Mouse (Mus musculus): ENCODE measurements around the gene Gm20671. TPM values are rescaled to one million over a fixed set of nuclear protein-coding genes. Genes with fewer than 3 reads are reported as not detected.
"Not testable (repeated sequence)": the region's sequence is repeated elsewhere in the genome, so short reads cannot be mapped to it uniquely, and the experiment has no call there.

Gene Gm20671
- total RNA-seq, 2 experiments from 2014 or later: not detected

DNA sequence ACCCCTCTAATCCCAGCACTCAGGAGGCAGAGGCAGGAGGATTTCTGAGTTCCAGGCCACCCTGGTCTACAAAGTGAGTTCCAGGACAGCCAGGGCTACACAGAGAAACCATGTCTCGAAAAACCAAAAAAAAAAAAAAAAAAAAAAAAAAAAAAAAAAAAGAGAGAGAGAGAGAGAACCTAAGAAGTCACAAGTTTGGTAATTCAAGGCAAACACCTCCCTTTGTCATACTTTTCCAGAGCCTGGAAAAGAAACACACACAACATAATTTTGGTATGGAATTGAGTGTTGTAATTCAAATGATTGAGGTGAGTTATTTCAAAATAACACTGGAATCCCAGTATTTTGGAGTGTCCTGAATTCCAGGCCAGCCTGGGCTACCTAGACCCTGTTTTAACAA lies 40.5 kb downstream of the Gm20671 start:
- not testable (repeated sequence) for DNase-seq (ENCODE audit: low spot score in 2 of 2)

DNA sequence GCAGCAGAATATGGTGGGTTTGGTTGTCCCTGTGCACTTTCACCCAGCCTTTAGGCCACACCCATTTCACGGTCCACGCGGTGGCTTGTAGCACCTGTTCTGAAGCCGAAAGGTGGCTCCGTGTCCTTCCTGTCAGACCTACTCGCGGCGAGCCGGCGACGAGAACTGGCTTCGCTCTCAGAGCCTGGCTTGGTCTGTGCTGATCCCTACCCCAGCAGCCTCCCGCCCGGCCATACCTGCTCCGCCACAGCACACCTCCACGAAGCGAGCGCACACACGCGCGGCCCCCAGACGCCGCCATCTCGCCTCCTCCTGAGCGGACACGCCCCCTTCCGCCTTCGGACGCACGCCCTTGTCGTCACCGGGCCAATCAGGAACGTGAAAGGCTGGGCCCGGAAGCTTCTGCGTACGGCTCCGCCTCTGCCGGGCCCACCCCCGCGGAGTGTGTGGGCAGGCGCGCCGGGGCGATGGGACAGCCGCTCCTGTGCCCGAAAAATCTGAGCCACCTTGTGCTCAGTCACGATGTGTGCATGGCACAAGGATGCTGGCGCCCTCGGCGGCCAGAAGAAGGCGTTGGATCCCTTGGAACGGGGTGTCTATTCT lies 41.5 kb downstream of the Gm20671 start, which contains the start of gene Pisd:
Pisd (minus strand) TSS at position 334 of the 603 bp plus-strand sequence.
- DNase-seq (ENCODE audit: low spot score in 2 of 2): peak; percentile 84 to 94

DNA sequence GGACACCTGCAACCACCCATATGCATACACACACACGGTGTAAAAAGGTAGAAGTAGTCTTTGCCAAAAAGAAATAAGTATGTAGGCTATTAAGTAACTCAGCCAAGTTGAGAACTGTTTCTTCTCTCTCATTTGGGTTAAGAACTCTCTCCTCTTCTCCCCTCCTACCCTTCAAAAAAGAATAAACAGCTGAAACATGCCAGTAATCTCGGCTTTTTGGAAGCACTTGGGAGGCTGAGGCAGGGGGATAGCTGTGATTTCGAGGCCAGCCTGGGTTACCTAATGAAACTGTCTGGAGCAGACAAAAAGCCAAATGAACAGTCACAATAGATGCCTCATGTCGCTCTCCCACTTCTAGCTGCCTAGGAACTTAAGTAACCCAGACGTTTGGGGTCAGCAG lies 42.2 kb downstream of the Gm20671 start:
- no peak for DNase-seq (ENCODE audit: low spot score in 2 of 2)

DNA sequence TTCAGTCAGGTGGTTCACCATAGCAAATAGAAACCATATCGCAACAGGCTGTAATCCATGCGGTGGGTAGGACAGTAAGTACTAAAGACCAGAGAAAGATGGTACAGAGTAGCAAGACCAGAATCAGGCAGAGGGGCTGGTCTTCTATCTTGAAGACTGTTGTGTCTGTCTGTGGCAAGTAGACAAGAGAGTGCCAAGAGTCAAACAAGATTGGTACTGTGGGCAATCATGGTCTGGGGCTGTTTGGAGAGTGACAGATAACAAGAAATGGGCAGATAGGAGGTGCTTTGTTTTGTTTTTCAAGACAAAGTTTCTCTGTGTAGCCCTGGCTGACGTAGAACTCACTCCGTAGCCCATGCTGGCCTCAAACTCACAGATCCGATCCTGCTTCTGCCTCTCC lies 45.3 kb downstream of the Gm20671 start:
- no peak for DNase-seq (ENCODE audit: low spot score in 2 of 2)

DNA sequence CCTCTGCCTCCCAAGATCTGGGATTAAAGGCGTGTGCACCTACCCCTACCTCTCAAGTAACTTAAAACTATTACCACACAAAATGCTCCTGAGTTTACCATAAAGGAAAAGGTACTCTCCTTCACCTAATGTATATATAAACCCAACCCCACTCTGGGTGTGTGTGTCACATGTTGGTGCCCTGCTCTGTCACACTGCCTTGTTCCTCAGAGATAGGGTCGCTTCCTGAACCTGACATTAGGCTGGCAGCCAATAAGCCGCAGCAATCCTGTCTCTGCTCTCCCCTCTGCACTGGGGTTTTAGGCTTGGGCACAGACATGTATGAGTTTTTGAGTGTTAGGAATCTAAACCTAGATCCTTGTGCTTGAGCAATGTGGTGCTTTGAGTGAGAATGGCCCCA lies 48.7 kb downstream of the Gm20671 start:
- no peak for DNase-seq (ENCODE audit: low spot score in 2 of 2)

DNA sequence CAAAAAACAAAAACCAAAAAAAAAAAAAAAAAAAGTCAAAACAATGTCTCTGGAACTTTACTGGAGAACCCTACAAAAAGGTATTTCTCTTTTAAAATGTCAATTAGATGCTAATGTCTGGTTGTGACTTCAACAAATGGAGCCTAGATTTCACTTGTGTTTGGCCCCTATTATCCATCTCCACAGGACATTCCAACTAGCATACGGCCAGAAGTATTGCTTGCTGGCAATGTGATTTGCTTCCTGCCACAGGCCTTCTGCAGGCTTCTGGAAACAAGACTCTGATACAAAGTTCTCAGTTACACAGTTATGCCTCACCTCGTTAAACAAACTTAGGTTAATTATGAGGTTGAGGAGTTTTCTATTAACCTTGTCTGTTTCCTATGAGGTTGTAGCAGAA lies 54.5 kb downstream of the Gm20671 start:
- DNase-seq (ENCODE audit: low spot score in 2 of 2): no peak

DNA sequence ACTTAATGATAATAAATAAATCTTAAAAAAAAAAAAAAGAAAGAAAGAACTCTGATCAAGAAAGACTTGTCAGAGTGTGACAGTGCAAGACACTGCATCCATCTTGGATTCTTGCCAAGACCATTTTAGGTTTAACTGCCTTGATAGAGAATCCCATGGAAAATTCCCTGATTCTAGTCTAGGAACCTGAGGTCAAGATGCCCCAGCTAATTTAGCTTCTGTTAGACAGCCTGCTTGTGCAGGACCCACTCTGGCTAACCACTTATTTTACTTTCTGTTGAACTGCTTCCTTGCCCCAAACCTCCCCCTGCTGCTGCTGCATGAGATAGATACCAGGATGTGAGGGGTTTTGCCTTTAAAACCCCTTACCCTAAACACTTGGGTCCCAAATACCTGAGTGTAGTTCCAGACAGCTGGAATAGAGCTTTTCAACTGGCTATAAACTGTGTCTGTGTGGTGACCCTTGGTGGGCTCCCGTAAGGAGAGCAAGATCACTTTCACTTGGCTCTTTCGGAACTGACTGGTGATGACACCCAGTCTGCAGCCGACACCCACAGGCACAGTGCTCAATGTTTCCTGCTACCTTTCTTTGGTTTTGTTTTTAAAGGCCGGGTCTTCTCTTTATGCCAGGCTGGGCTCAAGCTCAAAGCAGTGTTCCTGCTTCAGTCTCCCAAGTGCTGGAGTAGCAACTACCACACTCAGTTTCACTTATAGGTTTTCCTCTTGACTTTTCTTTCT lies 59.1 kb downstream of the Gm20671 start:
- no peak for DNase-seq (ENCODE audit: low spot score in 2 of 2)

DNA sequence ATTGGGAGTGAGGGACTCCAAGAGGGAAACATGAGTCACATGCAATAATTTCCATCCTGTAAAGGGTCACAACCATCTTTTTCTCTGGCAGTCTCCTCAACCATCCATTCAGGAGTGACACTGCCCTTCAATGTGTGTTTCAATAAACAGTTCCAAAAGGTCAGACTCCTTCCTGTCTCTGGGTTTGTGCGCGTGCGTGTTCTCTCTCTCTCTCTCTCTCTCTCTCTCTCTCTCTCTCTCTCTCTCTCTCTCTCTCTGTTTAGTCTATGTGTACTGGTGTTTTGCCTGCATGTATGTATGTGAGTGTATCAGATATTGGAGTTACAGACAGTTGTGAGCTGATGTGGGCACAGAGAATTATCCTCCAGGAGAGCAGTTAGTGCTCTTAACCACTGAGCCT lies 59.9 kb downstream of the Gm20671 start:
- DNase-seq (ENCODE audit: low spot score in 2 of 2): no peak

DNA sequence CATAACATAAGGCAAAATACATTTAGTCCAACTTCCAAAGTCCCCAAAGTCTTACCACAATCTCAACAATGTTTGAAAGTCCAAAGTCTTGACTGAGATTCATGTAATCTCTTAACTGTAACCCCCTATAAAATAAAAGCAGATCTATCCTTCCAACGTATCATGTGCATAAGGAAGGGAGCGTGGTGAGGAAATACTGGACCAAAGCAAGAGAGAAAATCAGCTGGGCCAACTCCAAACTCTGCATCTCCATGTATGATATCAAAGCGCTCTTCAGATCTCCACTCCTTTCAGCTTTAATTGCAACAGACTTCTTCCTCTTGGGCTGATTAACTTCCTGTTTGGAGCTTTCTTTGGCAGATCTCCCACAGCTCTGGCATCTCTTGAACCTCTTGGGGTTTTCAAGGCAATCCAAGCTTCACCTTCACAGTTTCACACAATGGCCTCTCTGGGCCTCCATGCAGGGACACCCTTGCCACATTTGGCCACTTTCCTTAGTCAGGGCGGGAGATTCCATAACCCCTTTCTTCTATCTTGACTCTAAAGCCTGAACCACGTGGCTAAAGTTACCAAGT lies 65.3 kb downstream of the Gm20671 start:
- no peak for DNase-seq (ENCODE audit: low spot score in 2 of 2)

DNA sequence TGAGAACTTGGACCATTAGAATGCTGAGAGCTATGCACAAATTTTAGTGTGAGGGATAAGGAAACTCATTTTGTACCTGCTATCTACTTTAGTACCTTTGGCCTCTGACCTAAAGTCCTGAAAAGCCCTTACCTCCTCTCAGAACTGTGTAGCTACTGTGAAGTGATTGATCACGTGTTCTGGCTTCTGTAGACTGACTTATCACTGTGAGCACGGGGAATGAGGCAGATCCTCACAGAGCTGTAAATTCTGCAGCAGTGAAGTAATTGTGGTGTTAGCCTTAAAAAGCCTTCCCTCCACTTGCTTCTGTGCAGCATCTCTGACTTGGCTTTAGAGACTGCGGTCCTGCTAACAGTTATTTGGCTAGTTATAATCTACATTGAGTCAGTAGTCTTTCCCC lies 66.1 kb downstream of the Gm20671 start:
- no peak for DNase-seq (ENCODE audit: low spot score in 2 of 2)

DNA sequence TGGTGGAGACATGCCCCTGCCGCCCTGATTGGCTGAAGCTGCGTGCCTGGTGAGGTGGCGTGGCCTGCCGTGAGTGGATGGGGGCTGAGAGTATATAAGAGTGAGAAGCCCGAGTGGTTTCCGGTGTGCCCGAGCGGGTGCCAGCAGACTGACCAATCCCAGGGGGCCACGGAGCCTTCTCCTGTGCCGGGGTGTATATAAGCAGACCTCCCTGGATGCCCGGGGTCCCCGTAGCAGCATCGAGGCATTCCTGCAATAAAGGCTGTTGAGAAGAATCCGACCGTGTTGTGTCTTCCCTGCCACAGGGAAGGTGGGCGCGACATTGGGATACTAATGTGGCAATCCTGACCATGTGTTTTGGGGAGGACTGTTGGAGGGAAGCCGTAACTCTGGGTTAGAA lies 66.6 kb downstream of the Gm20671 start:
- not testable (repeated sequence) for DNase-seq (ENCODE audit: low spot score in 2 of 2)

DNA sequence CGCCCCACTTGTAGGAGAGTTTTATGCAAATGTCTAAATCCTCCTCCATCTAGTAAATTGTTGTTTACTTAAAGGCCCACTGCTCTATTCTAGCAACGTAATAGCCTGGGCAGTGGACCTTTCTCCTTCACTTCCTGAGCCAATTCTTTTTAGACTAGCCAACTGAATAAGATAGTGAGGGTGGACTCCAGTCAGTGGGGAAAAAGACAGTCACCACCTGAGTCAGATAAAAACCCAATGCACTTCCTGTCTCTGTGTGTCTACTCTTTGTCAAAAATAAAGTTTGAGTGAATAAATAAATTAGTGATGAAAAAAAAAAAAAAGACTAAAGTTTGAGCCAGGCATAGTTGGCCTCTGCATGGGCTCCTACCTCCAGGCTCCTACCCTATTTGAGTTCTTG lies 67.2 kb downstream of the Gm20671 start:
- DNase-seq (ENCODE audit: low spot score in 2 of 2): no peak

DNA sequence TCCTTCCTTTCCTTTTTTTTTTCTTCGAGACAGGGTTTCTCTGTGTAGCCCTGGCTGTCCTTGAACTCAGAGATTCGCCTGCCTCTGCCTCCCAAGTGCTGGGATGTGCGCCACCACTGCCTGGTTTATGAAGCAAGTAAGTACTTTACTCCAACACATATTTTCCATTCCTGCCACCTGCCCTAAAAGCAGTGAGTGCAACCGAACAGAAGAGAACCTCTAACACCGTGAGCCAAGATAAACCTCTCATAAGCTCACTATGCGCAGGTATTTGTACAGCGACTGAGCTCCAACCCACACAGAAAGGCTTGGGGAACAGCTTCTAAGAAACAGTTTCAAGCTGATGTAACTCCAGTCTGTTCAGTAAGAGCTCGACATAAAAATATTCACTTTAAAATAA lies 70.8 kb downstream of the Gm20671 start:
- DNase-seq (ENCODE audit: low spot score in 2 of 2): no peak

DNA sequence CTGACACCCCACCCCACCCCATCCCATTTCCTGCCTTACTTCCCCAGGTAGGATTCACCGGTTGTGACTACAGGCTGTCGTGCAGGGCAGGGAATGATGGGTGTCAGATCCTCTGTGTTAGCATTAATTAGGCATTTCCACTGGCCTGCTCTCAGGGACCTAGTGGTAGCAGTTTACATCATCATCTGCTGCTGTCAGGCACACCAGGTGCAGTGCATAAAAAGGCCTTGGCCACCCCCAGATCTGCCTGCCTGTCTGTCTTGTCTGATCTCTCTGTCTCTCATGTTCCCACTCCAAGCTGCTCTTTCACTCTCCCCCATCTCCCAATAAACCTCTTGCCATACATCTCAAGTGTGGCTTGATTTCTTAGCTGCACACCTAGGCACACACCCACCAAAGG lies 75.2 kb downstream of the Gm20671 start:
- no peak for DNase-seq (ENCODE audit: low spot score in 2 of 2)

DNA sequence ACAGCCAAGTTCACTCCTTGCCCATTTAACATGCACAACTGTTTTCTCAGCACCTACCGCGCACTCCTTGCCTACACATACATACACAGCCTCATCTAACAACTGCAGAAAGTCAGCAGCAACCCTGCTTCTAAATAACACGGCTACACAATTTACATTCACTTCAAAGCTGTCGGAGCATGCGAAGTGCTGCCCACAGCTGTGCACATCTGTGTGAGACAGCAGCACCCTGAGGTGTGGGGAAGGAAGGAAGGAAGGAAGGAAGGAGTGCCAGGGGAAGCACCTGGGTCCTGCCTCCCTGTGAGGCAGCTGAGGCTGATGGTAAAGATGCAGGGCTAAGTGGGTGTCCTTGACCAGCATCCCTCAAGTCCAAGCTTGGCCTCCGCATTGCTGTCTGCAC lies 78.0 kb downstream of the Gm20671 start:
- no peak for DNase-seq (ENCODE audit: low spot score in 2 of 2)

DNA sequence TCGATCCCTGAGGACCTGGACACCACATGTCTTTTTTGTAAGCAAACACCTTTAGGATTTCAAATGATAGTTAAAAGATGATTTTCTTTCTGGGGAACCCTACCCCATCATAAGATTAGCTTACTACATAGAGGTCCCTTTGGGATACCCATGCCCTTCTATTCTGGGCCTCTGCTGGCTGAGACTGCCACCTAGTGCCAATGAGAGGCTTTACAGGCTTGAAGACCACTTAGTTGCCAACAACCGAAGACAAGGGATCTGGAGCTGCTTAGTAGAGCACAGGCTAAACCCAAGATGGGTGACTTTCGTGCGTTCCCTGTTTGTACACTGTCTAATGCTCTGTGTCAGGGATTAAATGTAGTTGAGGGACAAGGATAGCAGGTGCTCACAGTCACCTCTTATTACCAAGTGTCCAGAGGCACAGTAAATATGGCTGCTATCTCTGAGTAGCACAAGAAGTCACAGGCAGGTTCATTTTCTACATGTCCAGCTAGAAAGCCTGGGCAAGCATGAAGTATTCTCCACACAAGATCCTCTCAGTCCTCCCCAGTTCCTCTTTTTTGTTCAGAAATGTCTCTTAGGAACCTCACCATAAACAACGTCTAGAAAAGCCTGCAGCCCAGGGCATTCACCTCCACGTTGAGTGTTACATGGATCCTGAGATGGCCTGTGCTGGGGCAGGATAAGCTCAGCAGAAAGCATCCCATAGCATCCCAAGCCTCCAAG lies 79.1 kb downstream of the Gm20671 start:
- peak in 1 of 2 experiments; percentile 36 for DNase-seq (ENCODE audit: low spot score in 2 of 2)

DNA sequence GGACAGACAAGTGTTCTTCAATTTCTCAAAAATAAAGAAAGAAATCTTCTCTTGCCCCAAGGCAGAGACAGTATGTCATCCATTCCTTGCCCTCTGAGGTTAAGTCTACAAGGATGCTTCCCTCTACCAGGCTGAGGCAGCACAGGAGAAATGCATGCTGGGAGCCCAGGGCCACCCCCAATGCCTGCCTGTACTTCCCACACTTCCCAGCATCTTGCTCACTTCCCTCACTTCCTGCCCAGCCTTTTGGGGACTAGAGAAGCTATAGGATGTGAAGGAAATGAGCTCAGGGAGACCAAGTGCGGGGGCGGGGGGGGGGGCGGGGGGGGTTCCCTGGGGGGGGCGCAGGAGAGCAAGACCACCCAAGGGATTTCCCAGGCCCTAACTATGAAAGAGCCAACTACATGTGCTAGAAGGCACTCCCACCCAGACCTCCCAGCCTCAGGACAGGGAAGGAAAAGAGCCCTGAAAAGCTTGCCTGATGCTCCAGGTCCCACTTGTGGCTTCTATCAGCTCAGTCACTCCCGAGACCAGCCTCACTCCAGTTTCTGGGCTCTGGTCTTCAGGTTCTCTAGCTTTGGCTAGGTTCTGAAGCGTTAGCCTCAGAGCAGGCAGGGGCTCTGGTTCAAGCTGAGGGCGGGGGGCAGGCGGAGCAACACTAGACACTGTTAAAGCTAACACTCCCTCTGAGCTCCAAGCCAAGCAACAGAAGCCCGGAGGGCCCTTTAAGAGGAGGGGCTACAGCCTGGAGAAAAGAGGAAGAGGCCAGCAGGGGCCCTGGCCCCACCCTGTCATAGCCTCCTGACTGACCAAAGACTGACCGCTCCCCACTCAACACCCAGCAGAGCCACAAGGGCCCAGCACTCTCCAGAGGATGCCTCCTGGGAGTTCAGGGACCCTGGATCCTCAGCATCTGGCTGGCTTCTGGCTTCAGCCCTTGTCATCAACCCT lies 80.9 kb downstream of the Gm20671 start:
- DNase-seq (ENCODE audit: low spot score in 2 of 2): peak; percentile 65 to 83

DNA sequence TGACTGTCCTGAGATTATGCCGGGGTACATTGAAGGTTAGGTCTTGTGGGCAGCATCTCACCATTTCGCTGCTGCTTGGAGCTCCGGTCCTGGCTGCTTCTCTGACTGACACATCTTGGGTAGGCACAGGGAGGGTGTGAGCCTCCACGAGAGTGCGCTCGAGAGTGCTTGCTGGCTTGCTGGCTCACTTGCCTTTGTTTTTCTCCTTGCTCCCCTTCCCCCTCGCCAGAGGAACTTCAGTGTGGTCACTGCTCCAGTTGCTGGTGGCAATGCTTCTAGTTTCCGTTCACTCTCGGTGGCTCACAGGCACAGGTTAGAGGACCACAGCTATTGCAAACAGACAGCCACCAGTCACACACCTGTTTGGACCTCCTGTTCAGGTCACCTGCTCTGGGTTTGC lies 84.8 kb downstream of the Gm20671 start:
- no peak for DNase-seq (ENCODE audit: low spot score in 2 of 2)

DNA sequence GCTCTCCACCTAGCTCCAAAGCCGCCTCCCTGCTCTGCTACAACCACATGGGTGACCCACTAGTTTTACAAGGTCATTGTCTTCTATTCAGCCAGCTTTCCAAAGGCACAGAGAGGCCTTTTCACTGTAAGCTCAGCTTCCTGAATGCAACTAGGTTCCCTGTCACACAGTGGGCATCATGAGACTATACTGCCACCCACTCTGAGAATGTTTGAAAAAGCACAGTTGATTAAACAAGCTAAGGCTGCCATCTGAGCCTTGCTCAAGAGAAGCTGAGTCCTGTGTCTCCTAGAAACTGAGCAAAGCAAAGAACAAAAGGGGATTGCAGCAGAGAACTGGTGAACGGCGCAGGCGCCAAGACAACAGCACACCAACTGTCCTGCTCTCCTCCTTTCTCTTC lies 85.5 kb downstream of the Gm20671 start:
- not testable (repeated sequence) for DNase-seq (ENCODE audit: low spot score in 2 of 2)

DNA sequence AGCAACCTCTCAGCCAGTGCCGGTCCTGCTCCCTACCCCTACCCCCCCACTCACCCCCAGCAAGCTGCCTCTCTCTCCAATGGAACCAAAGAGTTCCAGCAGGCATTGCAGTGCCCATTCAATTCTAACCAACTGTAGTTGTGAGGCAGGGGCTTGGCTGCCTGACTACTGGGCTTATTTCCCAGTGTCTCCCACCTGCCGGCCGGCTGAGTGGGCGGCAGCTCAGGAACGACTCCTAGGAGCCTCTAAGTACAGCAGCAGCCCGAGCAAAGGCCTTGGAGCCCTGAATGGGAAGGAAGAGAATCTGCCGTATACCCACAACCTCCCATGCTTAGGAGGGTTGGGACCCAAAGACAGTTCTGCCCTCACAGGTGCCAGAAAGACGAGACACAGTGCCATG lies 86.1 kb downstream of the Gm20671 start:
- DNase-seq (ENCODE audit: low spot score in 2 of 2): not testable (repeated sequence)

DNA sequence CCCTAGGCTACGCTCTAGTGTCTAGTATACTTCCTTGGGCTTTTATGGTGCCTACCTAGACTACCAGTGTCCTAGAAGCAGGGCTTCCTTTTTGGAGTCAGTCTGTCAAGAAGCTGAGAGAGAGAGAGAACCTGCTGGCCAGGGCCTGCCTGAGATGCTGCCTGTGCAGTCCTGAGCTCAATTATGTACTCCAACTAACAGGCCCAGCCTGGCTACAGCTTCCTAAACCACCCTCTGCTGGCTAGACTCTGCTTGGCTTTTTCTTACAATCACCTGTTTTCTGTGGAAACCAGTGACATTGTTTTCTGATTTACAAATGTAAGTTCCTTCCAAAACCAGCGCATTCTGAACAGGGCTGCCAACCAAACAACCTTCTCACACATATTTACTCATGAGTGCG lies 86.8 kb downstream of the Gm20671 start:
- DNase-seq (ENCODE audit: low spot score in 2 of 2): no peak
